Mouse (Mus musculus) heart, embryonic 14.5 days (tissue): ENCODE data around the gene Acadm. TPM values are rescaled to one million over a fixed set of nuclear protein-coding genes. Genes with fewer than 3 reads are reported as not detected.
A peak's percentile ranks its signal among the peaks of the same experiment; 100 is the strongest.

ENCODE experiments used
- ATAC-seq: fragments of 200-750 bp; cut with Nextera tagmentation; 2 replicates; pipeline ENCODE4 v1.8.0; 2017; ENCODE audit warnings: low read depth, moderate TSS enrichment; ENCODE audit not compliant: insufficient number of reproducible peaks, insufficient read depth, low FRiP score
- H3K27ac ChIP-seq, 2 experiments: fragments of 200-500 bp in 1 of 2; fragments of 300-500 bp in 1 of 2; sonication (generic) in 1 of 2; replicated peaks in 1 of 2; 2 replicates each; pipeline ENCODE4 v1.5.1; 2012 to 2014; ENCODE audit warnings: low read depth in 2 of 2, low read length in 2 of 2, control low read depth in 1 of 2, mild to moderate bottlenecking in 1 of 2, mixed read lengths in 1 of 2; ENCODE audit not compliant: control insufficient read depth in 1 of 2, insufficient read depth in 1 of 2
- H3K27me3 ChIP-seq: fragments of 300-500 bp; sonication (generic); 2 replicates; pipeline ENCODE4 v1.6.1; 2014; ENCODE audit warnings: mild to moderate bottlenecking, low read length, control low read depth; ENCODE audit not compliant: control insufficient read depth, insufficient read depth
- H3K36me3 ChIP-seq: fragments of 300-500 bp; sonication (generic); 2 replicates; pipeline ENCODE4 v1.6.1; 2014; ENCODE audit warnings: mild to moderate bottlenecking, control low read depth, low read length, mixed read lengths; ENCODE audit not compliant: control insufficient read depth, insufficient read depth
- H3K4me1 ChIP-seq, 2 experiments: fragments of 200-500 bp in 1 of 2; fragments of 300-500 bp in 1 of 2; sonication (generic) in 1 of 2; 2 replicates each; pipeline ENCODE4 v1.6.1; 2012 to 2014; ENCODE audit warnings: low read length in 2 of 2, control low read depth in 1 of 2, mixed read lengths in 1 of 2; ENCODE audit not compliant: control insufficient read depth in 2 of 2, insufficient read depth in 2 of 2
- H3K4me2 ChIP-seq: fragments of 300-500 bp; sonication (generic); 2 replicates; pipeline ENCODE4 v1.6.1; 2014; ENCODE audit warnings: mild to moderate bottlenecking, low read length
- H3K4me3 ChIP-seq, 2 experiments: fragments of 200-500 bp in 1 of 2; fragments of 300-500 bp in 1 of 2; sonication (generic) in 1 of 2; 2 replicates each; pipeline ENCODE4 v1.5.1; 2012 to 2014; ENCODE audit warnings: low read length in 2 of 2, mild to moderate bottlenecking in 2 of 2, control low read depth in 1 of 2, low read depth in 1 of 2, moderate library complexity in 1 of 2; ENCODE audit not compliant: control insufficient read depth in 1 of 2, insufficient read depth in 1 of 2
- H3K9ac ChIP-seq: fragments of 300-500 bp; sonication (generic); 2 replicates; pipeline ENCODE4 v1.6.1; 2014; ENCODE audit warnings: mild to moderate bottlenecking, low read length
- H3K9me3 ChIP-seq: fragments of 300-500 bp; sonication (generic); 2 replicates; pipeline ENCODE4 v1.6.1; 2016; ENCODE audit warnings: low read length, control low read depth; ENCODE audit not compliant: control insufficient read depth
- WGBS: fragments of 180-500 bp; shearing (Covaris S2); extraction: QIAGEN DNeasy Blood & Tissue Kit; methylation state at CpG from one replicate; pipeline ENCODE4 v1.1.7; 2014; 5-methylcytosine and 5-hydroxymethylcytosine counted together
- polyA plus RNA-seq: library from polyadenylated mRNA; unstranded; fragments of >200 nt; fragmentation: Nextera tagmentation; extraction: Ambion mirVana; gene quantifications from 2 replicates; pipeline ENCODE4 v1.2.1, GENCODE M21; 2014

Gene Acadm
- polyA plus RNA-seq, 1 experiment from 2014 or later, result 263 TPM

DNA sequence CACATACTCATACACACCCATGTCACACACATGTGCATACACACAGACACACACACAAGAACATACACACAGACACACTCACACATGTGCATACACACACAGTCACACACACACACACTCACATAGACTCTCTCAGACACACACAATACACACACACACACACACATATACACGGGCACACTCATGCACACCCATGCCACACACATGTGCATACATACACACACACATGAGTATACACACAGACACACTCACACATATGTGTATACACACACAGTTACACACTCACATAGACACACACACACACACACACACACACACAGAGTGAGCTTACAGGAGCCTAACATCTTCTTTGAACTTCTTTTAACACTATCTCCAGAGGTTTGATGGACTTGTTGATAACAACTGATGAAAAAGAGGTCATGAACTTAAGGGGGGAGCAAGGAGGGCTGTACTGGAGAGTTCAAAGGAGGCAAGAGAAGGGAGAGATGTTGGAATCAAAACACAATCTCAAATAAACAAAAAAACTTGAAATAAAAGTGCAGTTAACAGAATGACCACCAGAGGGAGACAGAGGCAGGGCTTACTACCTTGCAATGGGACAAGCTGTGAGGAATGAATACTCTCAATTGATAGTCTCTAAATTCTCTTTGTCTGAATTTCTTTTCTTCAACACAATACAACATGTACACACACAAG, 14.8 kb upstream of the Acadm start:
- Histone ChIP-seq H3K4me2 (no peak overlapping the region), H3K9ac (no peak overlapping the region), H3K27me3 (no peaks in the 10 kb centered on the region), H3K36me3 (no peaks in the 10 kb centered on the region), H3K4me3 (no peak overlapping the region), H3K9me3 (peaks cover 5% of the 10 kb centered on the region; the same call in 1 of the 2 replicates), H3K27ac (no peak overlapping the region), H3K4me1 (no peaks in the 10 kb centered on the region)
- 95% methylated on average over 1 of the region's 1 CpGs for WGBS
- ATAC-seq, result no peak

DNA sequence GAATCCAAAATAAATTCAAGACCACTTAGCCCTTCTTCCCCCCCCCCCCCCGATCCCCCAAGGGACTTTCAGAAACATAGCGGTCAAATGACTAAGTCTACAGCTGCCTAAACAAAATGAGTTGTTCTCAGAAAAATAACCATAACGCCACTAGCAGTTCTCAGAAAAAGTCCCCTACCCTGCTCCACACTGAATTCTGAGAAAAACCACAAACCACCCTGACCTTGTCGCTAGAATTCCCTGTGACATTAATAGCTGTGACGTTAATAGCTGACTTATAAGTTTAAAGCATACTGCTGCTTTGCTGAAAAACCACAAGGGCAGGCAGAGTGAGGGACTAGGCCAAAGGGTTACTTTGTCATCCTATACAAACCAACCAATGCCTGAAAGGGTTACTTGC, 13.5 kb upstream of the Acadm start:
- H3K4me1 ChIP-seq, result no peaks in the 10 kb centered on the region
- ATAC-seq, result no peak
- peaks cover 5% of the 10 kb centered on the region; the same call in 1 of the 2 replicates for H3K9me3 ChIP-seq
- no peak overlapping the region for H3K9ac ChIP-seq
- H3K27me3 ChIP-seq, result no peaks in the 10 kb centered on the region
- H3K36me3 ChIP-seq, result no peaks in the 10 kb centered on the region
- H3K4me2 ChIP-seq, result no peak overlapping the region
- 84% methylated on average over 5 of the region's 5 CpGs for WGBS
- H3K27ac ChIP-seq, result no peak overlapping the region
- no peak overlapping the region for H3K4me3 ChIP-seq

DNA sequence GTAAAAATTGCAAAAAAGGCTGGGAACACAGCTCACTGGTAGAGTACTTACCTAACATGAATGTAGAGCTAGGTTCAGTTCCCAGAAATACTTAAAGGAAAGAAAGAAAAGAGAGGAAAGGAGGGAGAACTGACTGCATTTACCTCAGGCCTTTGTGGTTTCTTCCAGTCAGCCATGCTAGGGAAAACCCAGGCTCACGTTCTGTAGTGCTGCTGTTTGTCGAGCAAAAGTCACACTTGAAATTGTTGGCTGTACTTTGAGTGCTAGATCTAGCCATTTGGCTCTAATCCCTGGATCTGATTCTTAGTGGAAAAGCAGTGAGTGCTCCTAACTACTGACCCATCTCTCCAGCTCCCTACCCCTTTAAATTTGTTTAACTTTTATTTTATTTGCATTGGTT, 3.7 kb upstream of the Acadm start:
- 49% methylated on average over 2 of the region's 2 CpGs for WGBS
- ATAC-seq, result no peak
- H3K36me3 ChIP-seq, result no peaks in the 10 kb centered on the region
- peaks cover under 1 to 6% of the 10 kb centered on the region in 2 experiments; a peak in 2 of 4 replicates for H3K4me1 ChIP-seq
- no peak overlapping the region for H3K4me2 ChIP-seq
- 0 out of 2 replicates have a peak, but pooled peaks cover 5% of the 10 kb centered on the region for H3K9me3 ChIP-seq
- H3K27ac ChIP-seq, result no peak overlapping the region
- H3K27me3 ChIP-seq, result no peaks in the 10 kb centered on the region
- no peak overlapping the region for H3K9ac ChIP-seq
- no peak overlapping the region for H3K4me3 ChIP-seq

DNA sequence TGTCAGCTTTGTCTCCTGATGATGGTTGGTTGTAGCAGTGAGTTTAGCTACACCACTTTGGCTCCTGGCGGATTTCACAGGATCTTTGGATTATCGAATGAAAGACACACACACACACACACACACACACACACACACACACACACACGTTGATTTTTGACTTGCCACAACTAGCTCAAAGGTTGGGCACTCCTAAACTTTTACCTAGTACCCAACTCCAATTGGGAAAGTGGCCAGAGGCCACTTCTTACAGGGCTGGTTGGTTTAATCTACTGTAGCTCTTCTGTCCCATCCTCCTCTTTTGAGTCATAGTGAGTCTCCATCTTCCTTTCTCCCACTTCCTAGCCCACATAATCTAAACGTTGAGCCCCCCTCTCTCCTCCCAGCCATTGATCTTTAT, 2.8 kb upstream of the Acadm start:
- no peak for ATAC-seq
- Histone ChIP-seq H3K27ac (no peak overlapping the region), H3K9ac (no peak overlapping the region), H3K36me3 (no peaks in the 10 kb centered on the region), H3K27me3 (no peaks in the 10 kb centered on the region), H3K4me3 (no peak overlapping the region), H3K9me3 (0 out of 2 replicates have a peak, but pooled peaks cover 5% of the 10 kb centered on the region), H3K4me2 (no peak overlapping the region), H3K4me1 (peaks cover 2 to 15% of the 10 kb centered on the region in 2 experiments; a peak in 3 of 4 replicates)
- WGBS, result 62% methylated on average over 4 of the region's 4 CpGs

DNA sequence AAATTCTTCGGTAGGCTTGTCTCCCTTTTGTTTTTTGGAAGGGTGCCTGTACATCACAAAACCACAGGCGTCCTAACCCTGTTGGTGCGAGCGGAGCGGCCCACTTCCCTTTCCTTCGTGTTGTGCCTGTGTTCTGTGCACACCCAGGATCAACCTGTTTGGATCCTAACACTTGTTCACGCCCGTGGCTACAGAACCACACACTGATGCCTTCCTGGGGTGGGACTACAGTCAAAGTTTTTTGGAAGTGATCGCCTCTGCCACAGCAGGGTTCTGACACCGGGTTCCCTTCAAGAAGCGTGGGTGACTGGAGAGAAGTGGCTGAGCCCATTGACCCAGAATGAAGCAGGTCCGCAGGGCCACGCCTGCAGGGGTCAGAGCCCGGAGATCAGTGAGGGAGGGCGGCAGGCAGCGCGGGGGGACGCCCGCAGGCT, 514 bp downstream of the Acadm start:
- peak overlapping the region; percentile 90 to 96 for H3K27ac ChIP-seq
- H3K4me3 ChIP-seq, result peak overlapping the region; percentile 76 to 85
- H3K9ac ChIP-seq, result peak overlapping the region; percentile 90
- H3K36me3 ChIP-seq, result peaks cover 30% of the 10 kb centered on the region
- no peaks in the 10 kb centered on the region for H3K27me3 ChIP-seq
- peak; percentile 32 for ATAC-seq
- peaks cover 4 to 26% of the 10 kb centered on the region in 2 experiments for H3K4me1 ChIP-seq
- WGBS, result 0% methylated on average over 19 of the region's 19 CpGs
- no peaks in the 10 kb centered on the region for H3K9me3 ChIP-seq
- peak overlapping the region; percentile 78 for H3K4me2 ChIP-seq

DNA sequence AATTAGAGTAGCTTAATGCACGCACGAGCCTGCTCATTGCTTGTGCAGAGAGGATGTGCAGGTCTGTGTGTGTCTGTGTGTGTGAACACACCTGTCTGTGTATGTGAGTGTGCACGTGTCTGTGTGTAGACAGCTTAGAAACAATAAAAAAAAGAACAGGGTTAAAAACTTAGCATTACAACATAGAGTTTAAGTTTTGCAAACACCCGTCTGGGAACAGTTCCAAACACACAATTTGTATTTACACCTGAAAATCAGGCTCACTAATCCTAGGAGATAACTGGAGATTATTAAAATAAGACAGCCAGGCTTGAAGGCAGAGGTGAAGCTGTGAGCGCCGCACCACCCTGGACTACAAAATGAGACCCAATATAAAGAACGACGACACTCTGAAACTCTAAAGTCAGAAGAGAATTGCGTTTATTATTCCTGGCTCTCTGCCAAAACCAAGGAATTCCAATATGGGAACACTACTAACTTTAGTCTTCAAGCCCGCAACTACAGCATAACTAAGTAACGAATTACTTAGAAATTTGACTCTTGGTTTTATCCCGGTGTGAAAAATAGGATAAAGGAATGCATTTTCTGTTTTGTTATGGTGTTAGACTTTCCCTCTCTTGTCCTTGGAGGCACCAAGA, 1.3 kb downstream of the Acadm start:
- Histone ChIP-seq H3K4me2 (peak overlapping the region; percentile 78), H3K4me1 (peaks cover 4 to 26% of the 10 kb centered on the region in 2 experiments), H3K9ac (peak overlapping the region; percentile 90), H3K9me3 (no peaks in the 10 kb centered on the region), H3K36me3 (peaks cover 38% of the 10 kb centered on the region), H3K27ac (peak overlapping the region; percentile 37 to 90; a peak in 3 of 4 replicates), H3K4me3 (peak overlapping the region; percentile 34 to 76), H3K27me3 (no peaks in the 10 kb centered on the region)
- no peak for ATAC-seq
- 27% methylated on average over 12 of the region's 12 CpGs for WGBS

DNA sequence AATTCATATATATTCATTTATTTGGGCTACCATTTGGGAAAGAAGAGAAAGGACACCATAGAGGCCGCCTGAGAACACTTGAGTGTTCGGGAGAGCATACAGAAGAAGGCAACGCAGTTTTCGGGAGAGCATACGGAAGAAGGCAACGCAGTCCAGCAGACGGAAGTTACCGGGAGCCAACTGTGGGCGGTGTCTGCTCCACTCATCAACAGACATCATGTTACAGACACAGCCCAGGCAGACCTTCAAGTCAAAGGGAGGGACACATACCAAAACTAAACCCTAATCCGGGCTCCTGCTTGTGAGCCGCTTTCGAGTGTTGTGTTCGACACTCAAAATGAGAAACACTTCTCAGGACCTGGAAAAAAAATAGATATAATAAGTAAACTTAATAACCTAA, 2.8 kb downstream of the Acadm start:
- ATAC-seq, result no peak
- Histone ChIP-seq H3K9ac (no peak overlapping the region), H3K4me3 (no peak overlapping the region), H3K4me1 (peaks cover 4 to 26% of the 10 kb centered on the region in 2 experiments), H3K36me3 (peaks cover 53% of the 10 kb centered on the region), H3K27me3 (no peaks in the 10 kb centered on the region), H3K4me2 (no peak overlapping the region), H3K9me3 (no peaks in the 10 kb centered on the region), H3K27ac (no peak overlapping the region)
- 79% methylated on average over 13 of the region's 13 CpGs for WGBS
